16 mouse cellular contexts compared by ENCODE assay signal in genomic region chr16:29758246-29758645, GRCm38 (mm10).
"Had no signal": no experiment of that assay in that cellular context is flagged by ENCODE, and none has a peak within 500 bp of the region (broad histone marks: within the 10 kb centered on the region; RNA-seq: fewer than 3 reads in every experiment).

No protein-coding gene starts in this region.

- H3K4me1 ChIP-seq: liver, embryonic 15.5 days had no signal

- DNase-seq: kidney, adult 8-10 months; kidney, postnatal 25 days; layer of hippocampus, adult 9-11 months; layer of hippocampus, postnatal 36 days; lung, adult 2 months; lung, postnatal 14 days; right cerebral cortex, adult 18-20 months; right cerebral cortex, postnatal 25 days; thymus, postnatal 4 days had no signal

- H3K4me2 ChIP-seq: limb, embryonic 13.5 days; liver, embryonic 11.5 days; liver, embryonic 15.5 days; midbrain, embryonic 13.5 days; neural tube, embryonic 15.5 days had no signal

- H3K9ac ChIP-seq: limb, embryonic 13.5 days; liver, embryonic 15.5 days; midbrain, embryonic 13.5 days; neural tube, embryonic 15.5 days had no signal

- H3K27ac ChIP-seq: limb, embryonic 13.5 days; liver, embryonic 15.5 days; macrophage; midbrain, embryonic 13.5 days; neural tube, embryonic 15.5 days; stomach, postnatal 0 days had no signal

- H3K9me3 ChIP-seq: liver, embryonic 15.5 days; midbrain, embryonic 13.5 days; neural tube, embryonic 15.5 days had no signal

- ATAC-seq: midbrain, embryonic 13.5 days had no signal

- H3K4me3 ChIP-seq: limb, embryonic 13.5 days; liver, embryonic 15.5 days; midbrain, embryonic 13.5 days; neural tube, embryonic 15.5 days had no signal

- H3K36me3 ChIP-seq: limb, embryonic 13.5 days; liver, embryonic 15.5 days; midbrain, embryonic 13.5 days; neural tube, embryonic 15.5 days had no signal
